Mouse (Mus musculus) megakaryocyte, embryonic 14.5 days (primary cell): ENCODE measurements around the gene Pgd.

Experiments
- FLI1 ChIP-seq: IDR thresholded peaks from 2 replicates; pipeline ENCODE4 v1.6.1; 2012; ENCODE audit warnings: low read length, inconsistent platforms, mixed read lengths
- GATA1 ChIP-seq: IDR thresholded peaks from 3 replicates; pipeline ENCODE4 v1.6.1; 2012; ENCODE audit warnings: mixed read lengths, low read length, inconsistent platforms, borderline replicate concordance

GRCm38 (mm10) chr4:149145151-149145550 lies 21.4 kb downstream of the Pgd start:
- TF ChIP-seq GATA1: no peak
- TF ChIP-seq FLI1: no peak
